Mouse (Mus musculus): Measurements from ENCODE around the gene Gcnt1. TPM values are rescaled to one million over a fixed set of nuclear protein-coding genes. Genes with fewer than 3 reads are reported as not detected.

The Gcnt1 gene
- total and polyA plus RNA-seq, 3 experiments: 0.22 TPM; not detected in 2

DNA sequence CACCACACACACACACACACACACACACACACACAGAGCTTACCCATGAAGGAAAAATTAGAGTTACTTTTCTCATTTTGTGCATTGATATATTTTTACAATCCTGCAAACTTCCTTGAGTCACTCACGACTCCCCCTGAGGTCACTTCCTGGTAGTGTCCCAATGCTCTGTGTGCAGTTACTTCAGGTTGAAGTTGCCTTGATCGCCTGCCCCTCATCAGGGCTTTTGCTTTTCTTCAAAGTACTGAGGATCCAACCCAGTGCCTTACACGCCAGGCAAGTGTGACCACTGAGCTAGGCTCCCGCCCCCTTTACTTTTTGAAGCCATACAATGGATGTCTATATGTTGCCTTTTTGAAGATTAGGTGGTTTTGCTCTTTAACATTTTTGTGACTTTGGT is 27.3 kb upstream of the Gcnt1 start:
- H3K79me2 ChIP-seq (ENCODE audit: control insufficient read depth, insufficient read depth, low read length, poor library complexity): peaks cover 1% of the 10 kb centered on the region; the same call in 1 of the 2 replicates
- H3K4me3 ChIP-seq (ENCODE audit: control insufficient read depth in 1 of 2, insufficient read depth in 1 of 2, low read depth in 2 of 2, low read length in 2 of 2): no peak overlapping the region
- TF ChIP-seq USF1 (IDR thresholded peaks at IDR 0.05; ENCODE audit: low read depth, low read length): no peak
- TF ChIP-seq MAZ (IDR thresholded peaks at IDR 0.05; ENCODE audit: low read depth, low read length): no peak
- no peak for TF ChIP-seq MEF2A (IDR thresholded peaks at IDR 0.05; ENCODE audit: extremely low read depth, insufficient replicate concordance, low read depth, low read length, poor library complexity, severe bottlenecking)
- TF ChIP-seq GABPA (IDR thresholded peaks at IDR 0.05; ENCODE audit: low read depth, low read length): no peak
- no peak for TF ChIP-seq NRF1 (IDR thresholded peaks at IDR 0.05; ENCODE audit: insufficient read depth, low read depth, low read length, poor library complexity, severe bottlenecking)
- no peak for TF ChIP-seq MXI1 (IDR thresholded peaks at IDR 0.05; ENCODE audit: low read depth, low read length)
- TF ChIP-seq ZMIZ1 (IDR thresholded peaks at IDR 0.05; ENCODE audit: low read depth, low read length): no peak
- no peak for TF ChIP-seq ELF1 (IDR thresholded peaks at IDR 0.05; ENCODE audit: low read depth, low read length)
- TF ChIP-seq CHD2 (IDR thresholded peaks at IDR 0.05; ENCODE audit: low read length): no peak
- TF ChIP-seq ZNF384 (IDR thresholded peaks at IDR 0.05; ENCODE audit: low read depth, low read length): no peak
- TF ChIP-seq RAD21 (IDR thresholded peaks at IDR 0.05; ENCODE audit: low read depth, low read length): no peak
- TF ChIP-seq CHD1 (IDR thresholded peaks at IDR 0.05; ENCODE audit: low read depth, low read length): no peak
- TF ChIP-seq TAL1 (IDR thresholded peaks at IDR 0.05; ENCODE audit: low read length): no peak
- no peak for TF ChIP-seq E2F4 (IDR thresholded peaks at IDR 0.05; ENCODE audit: borderline replicate concordance, low read depth, low read length)
- TF ChIP-seq MAX (IDR thresholded peaks at IDR 0.05; ENCODE audit: low read length): no peak
- TF ChIP-seq ZC3H11A (IDR thresholded peaks at IDR 0.05; ENCODE audit: low read depth, low read length): no peak
- no peak for TF ChIP-seq MYB (IDR thresholded peaks at IDR 0.05; ENCODE audit: low read depth, low read length)
- no peak for TF ChIP-seq UBTF (IDR thresholded peaks at IDR 0.05; ENCODE audit: borderline replicate concordance, insufficient read depth, low read depth, low read length)
- H3K9ac ChIP-seq (ENCODE audit: control insufficient read depth, low read depth, low read length, poor library complexity, severe bottlenecking): no peak overlapping the region
- peaks cover 0 to 14% of the 10 kb centered on the region in 2 experiments; a peak in 2 of 4 replicates for H3K4me1 ChIP-seq (ENCODE audit: control insufficient read depth in 1 of 2, insufficient read depth in 2 of 2, low read length in 2 of 2)
- H3K27ac ChIP-seq (ENCODE audit: control insufficient read depth, low read depth, low read length): no peak overlapping the region
- DNase-seq (ENCODE audit: low read depth, low spot score): no peak
- no peaks in the 10 kb centered on the region for H3K9me3 ChIP-seq (replicated peaks; ENCODE audit: insufficient read depth, low read length)
- peaks cover 2 to 16% of the 10 kb centered on the region in 2 experiments for H3K36me3 ChIP-seq (ENCODE audit: control insufficient read depth in 1 of 2, insufficient read depth in 2 of 2, low read length in 2 of 2)
- H3K27me3 ChIP-seq (ENCODE audit: control insufficient read depth in 1 of 2, insufficient read depth in 2 of 2, low read length in 2 of 2): no peaks in the 10 kb centered on the region

DNA sequence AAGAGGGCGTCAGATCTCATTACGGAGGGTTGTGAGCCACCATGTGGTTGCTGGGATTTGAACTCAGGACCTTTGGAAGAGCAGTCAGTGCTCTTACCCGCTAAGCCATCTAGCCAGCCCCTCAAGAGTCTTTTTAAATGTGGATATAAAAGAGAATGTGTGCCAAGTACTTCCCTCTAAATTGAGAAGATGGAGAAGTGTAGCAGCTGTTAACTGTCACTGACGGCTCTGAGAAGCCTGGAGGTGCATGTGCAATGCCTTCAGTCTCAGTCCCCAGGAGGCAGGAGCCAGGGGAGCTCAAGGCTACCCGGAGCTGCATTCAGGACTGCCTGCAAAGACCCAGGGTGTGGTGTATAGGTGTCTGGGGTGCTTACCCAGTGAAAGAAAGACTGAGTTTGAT is 25.3 kb upstream of the Gcnt1 start:
- no peak for TF ChIP-seq UBTF (IDR thresholded peaks at IDR 0.05; ENCODE audit: borderline replicate concordance, insufficient read depth, low read depth, low read length)
- TF ChIP-seq HCFC1 (IDR thresholded peaks at IDR 0.05; ENCODE audit: low read depth, low read length): no peak
- TF ChIP-seq MEF2A (IDR thresholded peaks at IDR 0.05; ENCODE audit: extremely low read depth, insufficient replicate concordance, low read depth, low read length, poor library complexity, severe bottlenecking): no peak
- TF ChIP-seq POLR2AphosphoS2 (IDR thresholded peaks at IDR 0.05; ENCODE audit: low read length): no peak
- no peak for TF ChIP-seq BHLHE40 (IDR thresholded peaks at IDR 0.05; ENCODE audit: borderline replicate concordance, low read depth, low read length)
- no peak for TF ChIP-seq POLR2AphosphoS5 (IDR thresholded peaks at IDR 0.05; ENCODE audit: borderline replicate concordance, low read depth, low read length)
- no peak for TF ChIP-seq ZNF384 (IDR thresholded peaks at IDR 0.05; ENCODE audit: low read depth, low read length)
- TF ChIP-seq KAT2A (conservative IDR thresholded peaks at IDR 0.05; ENCODE audit: low read depth, low read length): no peak
- TF ChIP-seq CHD2 (IDR thresholded peaks at IDR 0.05; ENCODE audit: low read length): no peak
- no peak for TF ChIP-seq MAFK (IDR thresholded peaks at IDR 0.05; ENCODE audit: borderline replicate concordance, low read depth, low read length)
- TF ChIP-seq MAZ (IDR thresholded peaks at IDR 0.05; ENCODE audit: low read depth, low read length): no peak
- TF ChIP-seq USF2 (IDR thresholded peaks at IDR 0.05; ENCODE audit: borderline replicate concordance in 1 of 2, insufficient read depth in 1 of 2, low read depth in 1 of 2, low read length in 2 of 2): no peak
- H3K4me1 ChIP-seq (ENCODE audit: control insufficient read depth in 1 of 2, insufficient read depth in 2 of 2, low read length in 2 of 2): peaks cover 3 to 21% of the 10 kb centered on the region in 2 experiments; a peak in 3 of 4 replicates
- no peak overlapping the region for H3K27ac ChIP-seq (ENCODE audit: control insufficient read depth, low read depth, low read length)
- H3K27me3 ChIP-seq (ENCODE audit: control insufficient read depth in 1 of 2, insufficient read depth in 2 of 2, low read length in 2 of 2): no peaks in the 10 kb centered on the region
- H3K79me2 ChIP-seq (ENCODE audit: control insufficient read depth, insufficient read depth, low read length, poor library complexity): peaks cover 9% of the 10 kb centered on the region
- H3K4me3 ChIP-seq (ENCODE audit: control insufficient read depth in 1 of 2, insufficient read depth in 1 of 2, low read depth in 2 of 2, low read length in 2 of 2): no peak overlapping the region
- H3K36me3 ChIP-seq (ENCODE audit: control insufficient read depth in 1 of 2, insufficient read depth in 2 of 2, low read length in 2 of 2): peaks cover 2 to 22% of the 10 kb centered on the region in 2 experiments
- no peaks in the 10 kb centered on the region for H3K9me3 ChIP-seq (replicated peaks; ENCODE audit: insufficient read depth, low read length)
- no peak overlapping the region for H3K9ac ChIP-seq (ENCODE audit: control insufficient read depth, low read depth, low read length, poor library complexity, severe bottlenecking)
- no peak for DNase-seq (ENCODE audit: low read depth, low spot score)
